Mouse (Mus musculus): ENCODE measurements around the gene Iqcj.

DNA sequence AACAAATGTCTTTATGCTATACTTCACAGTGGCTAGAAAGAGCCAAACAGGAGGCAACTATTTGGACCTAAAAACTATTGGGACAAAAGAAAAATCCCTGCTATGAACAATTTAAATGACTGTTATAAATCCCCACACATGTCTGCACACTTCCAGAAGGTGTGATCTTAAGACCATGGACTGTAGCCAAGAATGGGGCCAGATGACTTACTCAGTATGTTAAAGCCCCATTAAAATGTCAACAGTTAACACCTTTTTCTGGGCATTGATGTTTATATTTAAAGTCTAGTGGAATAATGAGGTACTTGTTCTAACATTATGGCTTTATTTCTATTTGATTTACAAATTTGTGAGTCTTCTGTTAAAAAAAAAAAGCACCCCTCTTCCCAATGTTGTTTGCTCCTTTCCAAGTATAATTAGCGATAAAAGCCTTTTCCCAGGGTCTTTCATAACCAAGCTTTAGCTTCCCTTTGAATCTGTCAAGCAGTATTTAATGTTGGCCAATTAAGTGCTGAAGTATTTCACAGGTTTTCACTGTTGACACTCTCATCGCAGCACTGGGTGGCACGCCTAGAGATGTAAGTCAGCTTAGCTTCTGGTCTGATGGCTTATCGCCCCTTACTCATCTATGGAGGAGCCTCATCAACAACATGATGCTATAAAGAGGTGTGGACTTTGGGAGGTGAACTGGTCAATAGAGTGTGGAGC is 204.9 kb downstream of the Iqcj start:
- TF ChIP-seq CTCF (IDR thresholded peaks at IDR 0.05; ENCODE audit: extremely low read depth, insufficient read depth, insufficient read length, insufficient replicate concordance) (no peak), POLR2A (IDR thresholded peaks at IDR 0.05; ENCODE audit: low read depth, low read length) (no peak)

All from spleen, adult 2 months (tissue).